Mouse (Mus musculus) adrenal gland, adult 2 months (tissue): ENCODE measurements around the gene Calb2. TPM values are rescaled to one million over a fixed set of nuclear protein-coding genes. Genes with fewer than 3 reads are reported as not detected.
A peak's percentile ranks its signal among the peaks of the same experiment; 100 is the strongest.

ENCODE experiments used
- DNase-seq: peaks from one replicate; pipeline ENCODE4 v3.0.0; 2021
- polyA plus RNA-seq: library from polyadenylated mRNA; depleted of rRNA; stranded (reverse); fragments of >200 nt; gene quantifications from 2 replicates; pipeline ENCODE4 v1.2.3, GENCODE M21; 2012; rRNA removed
- total RNA-seq, 2 experiments: library from RNA; stranded (reverse); gene quantifications; 2 replicates each; pipeline ENCODE4 v1.2.3; 2021

Calb2 gene
- total and polyA plus RNA-seq, 3 experiments: 0.26 to 0.52 TPM; not detected in 1

GRCm38 (mm10) chr8:110119715-110120114 is 48.3 kb downstream of the Calb2 start:
- DNase-seq: peak; percentile 11

- no peak for DNase-seq
These were observed 65.4 kb downstream of the Calb2 start, which contains the start of gene Gm17720 for GRCm38 (mm10) chr8:110102653-110103052. Gm17720 (minus strand) TSS chr8:110102753.

DNA sequence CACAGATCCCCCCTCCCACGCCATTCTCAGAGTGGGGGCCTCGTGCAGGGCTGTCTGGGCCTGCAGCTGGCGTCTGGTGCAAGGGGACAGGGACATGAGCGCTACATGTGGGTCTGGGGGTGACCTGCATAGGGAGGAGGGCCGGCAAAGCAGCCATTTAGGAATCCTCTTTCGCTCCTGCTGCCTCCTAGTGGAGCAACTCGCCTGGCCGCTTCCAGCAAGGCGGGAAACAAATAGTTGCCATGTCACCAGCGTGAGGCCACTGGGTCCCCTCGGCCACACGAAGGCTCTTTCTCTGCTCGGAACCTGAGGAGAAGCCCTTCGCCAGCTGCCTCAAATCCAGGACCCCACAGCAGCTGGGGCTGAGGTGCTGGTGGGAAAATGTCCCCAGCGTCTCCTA is 66.3 kb downstream of the Calb2 start:
- no peak for DNase-seq

GRCm38 (mm10) chr8:110100907-110101306 is 67.1 kb downstream of the Calb2 start, which contains the start of gene Gm21964:
Gm21964 (plus strand) TSS chr8:110101207.
- no peak for DNase-seq

- DNase-seq: peak; percentile 17
These were observed 76.1 kb downstream of the Calb2 start for GRCm38 (mm10) chr8:110091869-110092268.

Other genes starting within 250 kb of the Calb2 start
- gene Marveld3, start 206.0 kb downstream of the Calb2 start, total RNA-seq: under 1 TPM in 1 of 2 experiments, not detected in 1; 0.28 TPM
- gene Marveld3, start 206.0 kb downstream of the Calb2 start, polyA plus RNA-seq: not detected in 2 replicates
- 1 to 10 TPM in 1 of 2 experiments, under 1 TPM in 1; 0.24 to 5.9 TPM for gene Tat, start 177.8 kb downstream of the Calb2 start, total RNA-seq
- gene Tat, start 177.8 kb downstream of the Calb2 start, polyA plus RNA-seq: 0.56 TPM in 1 of 2 replicates, not detected in the other
- 1 to 10 TPM; 2.7 to 3.5 TPM for gene Chst4, start 128.5 kb downstream of the Calb2 start, total RNA-seq
- gene Chst4, start 128.5 kb downstream of the Calb2 start, polyA plus RNA-seq: 2.3 and 3.0 TPM in 2 replicates
- 1 to 10 TPM; 7.4 to 8.9 TPM for gene Zfp612, start 88.5 kb downstream of the Calb2 start, total RNA-seq
- 1.5 and 1.8 TPM in 2 replicates for gene Zfp612, start 88.5 kb downstream of the Calb2 start, polyA plus RNA-seq
- not detected for gene Gm21964, start 67.0 kb downstream of the Calb2 start, total RNA-seq
- not detected in 2 replicates for gene Gm21964, start 67.0 kb downstream of the Calb2 start, polyA plus RNA-seq
- gene Gm17720, start 65.5 kb downstream of the Calb2 start, total RNA-seq: not detected
- not detected in 2 replicates for gene Gm17720, start 65.5 kb downstream of the Calb2 start, polyA plus RNA-seq
- 1 to 10 TPM; 8.5 to 8.7 TPM for gene Cmtr2, start 47.5 kb upstream of the Calb2 start, total RNA-seq
- 2.8 and 4.8 TPM in 2 replicates for gene Cmtr2, start 47.5 kb upstream of the Calb2 start, polyA plus RNA-seq
- under 1 TPM; 0.10 to 0.17 TPM for gene Hydin, start 98.8 kb upstream of the Calb2 start, total RNA-seq
- gene Hydin, start 98.8 kb upstream of the Calb2 start, polyA plus RNA-seq: 0.03 and 0.09 TPM in 2 replicates